Mouse (Mus musculus): ENCODE measurements around the gene Pdcd6ip.

DNA sequence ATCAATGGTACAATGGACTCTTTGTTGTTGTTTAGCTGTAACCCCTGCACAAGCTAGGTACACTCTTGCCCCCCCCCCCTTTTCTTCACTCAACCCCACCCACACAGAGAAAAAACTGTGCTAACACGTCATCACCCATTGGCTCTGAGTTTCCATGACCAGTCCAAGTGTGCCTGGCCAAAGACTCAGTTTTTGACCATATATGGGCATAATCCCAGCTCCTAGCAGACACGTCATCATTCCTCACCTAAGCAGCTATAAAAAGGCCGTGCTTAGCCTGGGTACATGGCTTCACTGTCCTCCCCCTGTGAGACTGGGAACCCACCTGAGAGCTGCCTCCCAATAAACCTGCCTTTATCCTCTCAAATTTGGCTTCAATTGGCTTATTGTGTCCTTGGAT lies 18.1 kb upstream of the Pdcd6ip start:
- TF ChIP-seq POLR2A (IDR thresholded peaks at IDR 0.05; ENCODE audit: insufficient read depth, low read depth, low read length) (no peak), CTCF (IDR thresholded peaks at IDR 0.05; ENCODE audit: insufficient read depth, low read depth, low read length) (no peak)

Measured in olfactory bulb, adult 2 months (tissue).